Mouse (Mus musculus) heart, embryonic 15.5 days (tissue): ENCODE measurements around the gene Klhl29. TPM values are rescaled to one million over a fixed set of nuclear protein-coding genes. Genes with fewer than 3 reads are reported as not detected.

Experiments
- ATAC-seq: fragments of 200-750 bp; cut with Nextera tagmentation; replicated peaks from 2 replicates; pipeline ENCODE4 v1.8.0; 2017; ENCODE audit warnings: low read depth, moderate TSS enrichment; ENCODE audit not compliant: insufficient number of reproducible peaks, insufficient read depth, low FRiP score
- H3K27ac ChIP-seq: fragments of 300-500 bp; sonication (generic); 2 replicates; pipeline ENCODE4 v1.5.1; 2015; ENCODE audit warnings: mild to moderate bottlenecking, inconsistent platforms
- H3K27me3 ChIP-seq: fragments of 300-500 bp; sonication (generic); 2 replicates; pipeline ENCODE4 v1.6.1; 2015; ENCODE audit warnings: inconsistent platforms
- H3K36me3 ChIP-seq: fragments of 300-500 bp; sonication (generic); 2 replicates; pipeline ENCODE4 v1.6.1; 2015; ENCODE audit warnings: mild to moderate bottlenecking, inconsistent platforms
- H3K4me1 ChIP-seq: fragments of 300-500 bp; sonication (generic); replicated peaks from 2 replicates; pipeline ENCODE4 v1.6.1; 2015; ENCODE audit warnings: inconsistent platforms
- H3K4me2 ChIP-seq: fragments of 300-500 bp; sonication (generic); 2 replicates; pipeline ENCODE4 v1.6.1; 2015; ENCODE audit warnings: inconsistent platforms, mild to moderate bottlenecking, moderate library complexity
- H3K4me3 ChIP-seq: fragments of 300-500 bp; sonication (generic); 2 replicates; pipeline ENCODE4 v1.5.1; 2015; ENCODE audit warnings: mild to moderate bottlenecking, inconsistent platforms
- H3K9ac ChIP-seq: fragments of 300-500 bp; sonication (generic); 2 replicates; pipeline ENCODE4 v1.6.1; 2015; ENCODE audit warnings: mild to moderate bottlenecking, inconsistent platforms
- H3K9me3 ChIP-seq: fragments of 300-500 bp; sonication (generic); replicated peaks from 2 replicates; pipeline ENCODE4 v1.6.1; 2016; ENCODE audit warnings: inconsistent platforms
- WGBS: fragments of 180-500 bp; shearing (Covaris S2); methylation state at CpG from one replicate; pipeline ENCODE4 v1.1.7; 2015; ENCODE audit warnings: mixed read lengths; 5-methylcytosine and 5-hydroxymethylcytosine counted together
- polyA plus RNA-seq: library from polyadenylated mRNA; unstranded; fragments of >200 nt; fragmentation: Nextera tagmentation; extraction: Ambion mirVana; gene quantifications from 2 replicates; pipeline ENCODE4 v1.2.1, GENCODE M21; 2015

Gene Klhl29
- polyA plus RNA-seq, 1 experiment from 2014 or later, result 0.21 TPM

GRCm38 (mm10) chr12:5235596-5235995, 139.9 kb downstream of the Klhl29 start:
- H3K27me3 ChIP-seq, result no peaks in the 10 kb centered on the region
- no peaks in the 10 kb centered on the region for H3K36me3 ChIP-seq
- H3K4me2 ChIP-seq, result no peak overlapping the region
- no peak overlapping the region for H3K4me3 ChIP-seq
- no peak for ATAC-seq
- WGBS, result 87% methylated on average over 12 of the region's 12 CpGs
- no peaks in the 10 kb centered on the region for H3K9me3 ChIP-seq
- H3K27ac ChIP-seq, result no peak overlapping the region
- no peak overlapping the region for H3K9ac ChIP-seq
- peaks cover 15% of the 10 kb centered on the region for H3K4me1 ChIP-seq

- H3K4me3 ChIP-seq, result no peak overlapping the region
- WGBS, result 84% methylated on average over 5 of the region's 5 CpGs
- no peak for ATAC-seq
- H3K9me3 ChIP-seq, result no peaks in the 10 kb centered on the region
- H3K9ac ChIP-seq, result no peak overlapping the region
- H3K4me1 ChIP-seq, result no peaks in the 10 kb centered on the region
- no peaks in the 10 kb centered on the region for H3K27me3 ChIP-seq
- H3K4me2 ChIP-seq, result no peak overlapping the region
- H3K27ac ChIP-seq, result no peak overlapping the region
- no peaks in the 10 kb centered on the region for H3K36me3 ChIP-seq
These were observed 145.0 kb downstream of the Klhl29 start for GRCm38 (mm10) chr12:5230504-5230903.

- WGBS, result 62% methylated on average over 14 of the region's 14 CpGs
- H3K9ac ChIP-seq, result no peak overlapping the region
- no peak overlapping the region for H3K27ac ChIP-seq
- H3K4me2 ChIP-seq, result no peak overlapping the region
- ATAC-seq, result no peak
- H3K4me1 ChIP-seq, result no peaks in the 10 kb centered on the region
- no peaks in the 10 kb centered on the region for H3K9me3 ChIP-seq
- no peaks in the 10 kb centered on the region for H3K27me3 ChIP-seq
- no peaks in the 10 kb centered on the region for H3K36me3 ChIP-seq
- no peak overlapping the region for H3K4me3 ChIP-seq
These were observed 148.5 kb downstream of the Klhl29 start for GRCm38 (mm10) chr12:5226676-5227654.

- Histone ChIP-seq H3K27ac (no peak overlapping the region), H3K4me2 (no peak overlapping the region), H3K4me1 (no peaks in the 10 kb centered on the region), H3K27me3 (no peaks in the 10 kb centered on the region), H3K9ac (no peak overlapping the region), H3K9me3 (no peaks in the 10 kb centered on the region), H3K36me3 (no peaks in the 10 kb centered on the region), H3K4me3 (no peak overlapping the region)
- WGBS, result 46% methylated on average over 1 of the region's 1 CpGs
- ATAC-seq, result no peak
These were observed 151.9 kb downstream of the Klhl29 start for GRCm38 (mm10) chr12:5223595-5223994.

GRCm38 (mm10) chr12:5222439-5223202, 152.9 kb downstream of the Klhl29 start:
- WGBS, result 89% methylated on average over 8 of the region's 8 CpGs
- H3K27me3 ChIP-seq, result no peaks in the 10 kb centered on the region
- H3K27ac ChIP-seq, result no peak overlapping the region
- ATAC-seq, result no peak
- H3K36me3 ChIP-seq, result no peaks in the 10 kb centered on the region
- no peak overlapping the region for H3K4me2 ChIP-seq
- H3K4me3 ChIP-seq, result no peak overlapping the region
- H3K9ac ChIP-seq, result no peak overlapping the region
- H3K9me3 ChIP-seq, result no peaks in the 10 kb centered on the region
- H3K4me1 ChIP-seq, result no peaks in the 10 kb centered on the region

GRCm38 (mm10) chr12:5219913-5220575, 155.4 kb downstream of the Klhl29 start:
- Histone ChIP-seq H3K4me2 (no peak overlapping the region), H3K9ac (no peak overlapping the region), H3K27ac (no peak overlapping the region; the same call in 1 of the 2 replicates), H3K4me3 (no peak overlapping the region), H3K27me3 (no peaks in the 10 kb centered on the region), H3K36me3 (no peaks in the 10 kb centered on the region), H3K4me1 (no peaks in the 10 kb centered on the region), H3K9me3 (no peaks in the 10 kb centered on the region)
- ATAC-seq, result no peak
- 64% methylated on average over 14 of the region's 14 CpGs for WGBS

GRCm38 (mm10) chr12:5215836-5216747, 159.4 kb downstream of the Klhl29 start:
- H3K9ac ChIP-seq, result no peak overlapping the region
- H3K27me3 ChIP-seq, result no peaks in the 10 kb centered on the region
- no peak overlapping the region for H3K4me2 ChIP-seq
- no peaks in the 10 kb centered on the region for H3K36me3 ChIP-seq
- peaks cover 15% of the 10 kb centered on the region for H3K4me1 ChIP-seq
- H3K9me3 ChIP-seq, result no peaks in the 10 kb centered on the region
- H3K27ac ChIP-seq, result no peak overlapping the region
- no peak for ATAC-seq
- no peak overlapping the region for H3K4me3 ChIP-seq
- WGBS, result 66% methylated on average over 15 of the region's 15 CpGs

- ATAC-seq, result no peak
- H3K4me1 ChIP-seq, result peaks cover 15% of the 10 kb centered on the region
- no peaks in the 10 kb centered on the region for H3K36me3 ChIP-seq
- no peak overlapping the region for H3K4me2 ChIP-seq
- no peaks in the 10 kb centered on the region for H3K9me3 ChIP-seq
- H3K27ac ChIP-seq, result peak overlapping the region; percentile 66
- H3K4me3 ChIP-seq, result no peak overlapping the region
- WGBS, result 83% methylated on average over 9 of the region's 9 CpGs
- H3K9ac ChIP-seq, result no peak overlapping the region
- no peaks in the 10 kb centered on the region for H3K27me3 ChIP-seq
These were observed 161.2 kb downstream of the Klhl29 start for GRCm38 (mm10) chr12:5214266-5214665.

GRCm38 (mm10) chr12:5213339-5214104, 162.0 kb downstream of the Klhl29 start:
- H3K4me1 ChIP-seq, result peaks cover 15% of the 10 kb centered on the region
- WGBS, result 20% methylated on average over 13 of the region's 13 CpGs
- no peaks in the 10 kb centered on the region for H3K9me3 ChIP-seq
- peak overlapping the region; percentile 17; the same call in 1 of the 2 replicates for H3K4me2 ChIP-seq
- H3K36me3 ChIP-seq, result no peaks in the 10 kb centered on the region
- ATAC-seq, result peak; percentile 61; the same call in 1 of the 2 replicates
- no peak overlapping the region for H3K4me3 ChIP-seq
- H3K9ac ChIP-seq, result no peak overlapping the region
- peak overlapping the region; percentile 66 for H3K27ac ChIP-seq
- H3K27me3 ChIP-seq, result no peaks in the 10 kb centered on the region

- Histone ChIP-seq H3K4me3 (no peak overlapping the region), H3K27ac (no peak overlapping the region), H3K27me3 (no peaks in the 10 kb centered on the region), H3K4me2 (no peak overlapping the region), H3K9ac (no peak overlapping the region), H3K36me3 (no peaks in the 10 kb centered on the region), H3K9me3 (no peaks in the 10 kb centered on the region), H3K4me1 (peaks cover 15% of the 10 kb centered on the region)
- WGBS, result 88% methylated on average over 9 of the region's 9 CpGs
- ATAC-seq, result no peak
These were observed 163.6 kb downstream of the Klhl29 start for GRCm38 (mm10) chr12:5211884-5212283.
